Mouse (Mus musculus) E14TG2a.4 (cell line): Measurements from ENCODE around the gene Cpne7.

Experiments
- H3K27me3 ChIP-seq: 2 replicates; pipeline ENCODE4 v1.6.1; 2014; ENCODE audit warnings: low read length, control low read depth; ENCODE audit not compliant: insufficient read depth
- H3K36me3 ChIP-seq: 2 replicates; pipeline ENCODE4 v1.6.1; 2014; ENCODE audit warnings: low read length, control low read depth; ENCODE audit not compliant: insufficient read depth
- H3K4me1 ChIP-seq: replicated peaks from 2 replicates; pipeline ENCODE4 v1.6.1; 2014; ENCODE audit warnings: low read depth, low read length, control low read depth
- H3K4me3 ChIP-seq: replicated peaks from 2 replicates; pipeline ENCODE4 v1.5.1; 2014; ENCODE audit warnings: mild to moderate bottlenecking, low read length
- H3K9me3 ChIP-seq: 2 replicates; pipeline ENCODE4 v1.6.1; 2014; ENCODE audit warnings: low read length, control low read depth
- CTCF ChIP-seq: conservative IDR thresholded peaks from 2 replicates; pipeline ENCODE4 v1.5.1; 2014; ENCODE audit warnings: low read length
- NANOG ChIP-seq: IDR thresholded peaks from 2 replicates; pipeline ENCODE4 v1.6.1; 2014; ENCODE audit warnings: borderline replicate concordance, low read length, mixed read lengths
- POU5F1 ChIP-seq: IDR thresholded peaks from 2 replicates; pipeline ENCODE4 v1.6.1; 2014; ENCODE audit warnings: low read length, borderline replicate concordance

The Cpne7 gene

GRCm38 (mm10) chr8:123108953-123109352 lies 8.2 kb upstream of the Cpne7 start:
- TF ChIP-seq POU5F1 (no peak), NANOG (no peak), CTCF (no peak)
- H3K4me1 ChIP-seq, result peaks cover 12% of the 10 kb centered on the region
- peaks cover 17% of the 10 kb centered on the region for H3K36me3 ChIP-seq
- H3K9me3 ChIP-seq, result no peaks in the 10 kb centered on the region
- no peak overlapping the region for H3K4me3 ChIP-seq
- peaks cover 7% of the 10 kb centered on the region for H3K27me3 ChIP-seq

GRCm38 (mm10) chr8:123110649-123111048 lies 6.5 kb upstream of the Cpne7 start:
- peaks cover 3% of the 10 kb centered on the region; the same call in 1 of the 2 replicates for H3K4me1 ChIP-seq
- H3K4me3 ChIP-seq, result no peak overlapping the region
- peaks cover 19% of the 10 kb centered on the region for H3K27me3 ChIP-seq
- no peaks in the 10 kb centered on the region for H3K36me3 ChIP-seq
- H3K9me3 ChIP-seq, result no peaks in the 10 kb centered on the region
- TF ChIP-seq NANOG, result no peak
- peak; percentile 67 for TF ChIP-seq CTCF

GRCm38 (mm10) chr8:123112892-123113291 lies 4.3 kb upstream of the Cpne7 start:
- no peaks in the 10 kb centered on the region for H3K36me3 ChIP-seq
- TF ChIP-seq CTCF (no peak), POU5F1 (no peak), NANOG (no peak)
- H3K27me3 ChIP-seq, result peaks cover 41% of the 10 kb centered on the region
- H3K4me1 ChIP-seq, result peaks cover 16% of the 10 kb centered on the region
- H3K4me3 ChIP-seq, result no peak overlapping the region
- no peaks in the 10 kb centered on the region for H3K9me3 ChIP-seq

- H3K4me1 ChIP-seq, result peaks cover 21% of the 10 kb centered on the region
- H3K27me3 ChIP-seq, result peaks cover 52% of the 10 kb centered on the region
- H3K9me3 ChIP-seq, result no peaks in the 10 kb centered on the region
- H3K4me3 ChIP-seq, result no peak overlapping the region
- TF ChIP-seq CTCF, result no peak
- TF ChIP-seq POU5F1, result no peak
- TF ChIP-seq NANOG, result no peak
- H3K36me3 ChIP-seq, result no peaks in the 10 kb centered on the region
Observed at GRCm38 (mm10) chr8:123113908-123114469, 3.2 kb upstream of the Cpne7 start.

- Histone ChIP-seq H3K27me3 (peaks cover 59% of the 10 kb centered on the region), H3K4me3 (no peak overlapping the region), H3K36me3 (no peaks in the 10 kb centered on the region), H3K4me1 (peaks cover 21% of the 10 kb centered on the region), H3K9me3 (no peaks in the 10 kb centered on the region)
- TF ChIP-seq CTCF, result no peak
- TF ChIP-seq NANOG, result no peak
- no peak for TF ChIP-seq POU5F1
Observed at GRCm38 (mm10) chr8:123114644-123115043, 2.5 kb upstream of the Cpne7 start.

GRCm38 (mm10) chr8:123117744-123118143 lies 570 bp downstream of the Cpne7 start:
- Histone ChIP-seq H3K9me3 (no peaks in the 10 kb centered on the region), H3K4me1 (peaks cover 18% of the 10 kb centered on the region), H3K27me3 (peaks cover 80% of the 10 kb centered on the region), H3K36me3 (no peaks in the 10 kb centered on the region), H3K4me3 (peak overlapping the region; percentile 80)
- TF ChIP-seq NANOG, result no peak
- no peak for TF ChIP-seq POU5F1
- TF ChIP-seq CTCF, result no peak

GRCm38 (mm10) chr8:123122059-123122458 lies 4.9 kb downstream of the Cpne7 start:
- peaks cover 28% of the 10 kb centered on the region for H3K4me1 ChIP-seq
- no peak overlapping the region for H3K4me3 ChIP-seq
- TF ChIP-seq CTCF (no peak), NANOG (no peak), POU5F1 (no peak)
- no peaks in the 10 kb centered on the region for H3K9me3 ChIP-seq
- H3K36me3 ChIP-seq, result no peaks in the 10 kb centered on the region
- H3K27me3 ChIP-seq, result peaks cover 67% of the 10 kb centered on the region

DNA sequence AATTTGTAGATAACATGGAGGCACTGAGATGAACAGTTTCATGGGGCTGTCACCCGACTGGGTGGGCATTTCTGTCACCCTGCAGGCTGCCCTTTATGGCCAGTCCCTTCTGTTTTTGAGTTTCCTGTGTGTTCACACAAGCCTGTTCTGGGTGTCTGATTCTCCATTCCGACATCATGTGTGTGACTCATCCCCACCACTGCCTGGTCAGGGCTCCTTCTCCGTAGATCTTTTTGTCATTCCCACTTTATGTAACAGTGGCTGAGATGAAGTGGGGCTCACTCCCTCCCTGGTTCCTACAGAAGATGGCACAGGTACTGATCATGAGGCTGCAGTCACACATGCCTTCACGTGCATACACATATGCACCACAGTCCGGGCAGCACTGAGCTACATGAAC lies 5.5 kb downstream of the Cpne7 start:
- Histone ChIP-seq H3K9me3 (no peaks in the 10 kb centered on the region), H3K4me3 (no peak overlapping the region), H3K4me1 (peaks cover 28% of the 10 kb centered on the region), H3K36me3 (no peaks in the 10 kb centered on the region), H3K27me3 (peaks cover 61% of the 10 kb centered on the region)
- TF ChIP-seq POU5F1 (no peak), NANOG (no peak), CTCF (no peak)
